21 mouse cellular contexts compared by ENCODE assay signal in the genomic region with DNA sequence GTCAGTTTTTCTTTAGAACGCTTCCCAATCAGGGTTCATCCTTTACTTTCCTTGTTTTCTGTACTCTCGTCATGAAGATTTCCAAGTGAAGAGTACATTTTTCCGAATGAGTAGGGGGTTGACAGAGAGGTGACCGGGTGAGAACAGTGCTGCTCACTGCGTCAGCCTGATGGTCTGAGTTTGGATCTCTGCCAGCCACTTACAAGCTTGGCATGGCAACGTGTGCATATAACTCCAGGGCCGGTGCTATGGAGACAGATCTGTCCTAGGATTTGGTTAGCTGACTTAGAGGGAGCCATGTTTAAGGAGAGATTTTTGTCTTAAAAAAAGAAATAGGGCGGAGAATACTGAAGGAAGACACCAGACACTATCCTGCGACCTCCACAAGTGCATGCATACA.
A peak's percentile ranks its signal among the peaks of the same experiment; 100 is the strongest.
DNase-seq lines count a peak whose midpoint lies in the region; ATAC-seq lines count a peak whose summit lies in the region.
"Had no signal": no experiment of that assay in that cellular context is flagged by ENCODE, and none has a peak within 500 bp of the region (broad histone marks: within the 10 kb centered on the region; RNA-seq: fewer than 3 reads in every experiment).

No protein-coding gene starts in this region.

- H3K9me3 ChIP-seq in hindbrain, embryonic 15.5 days, result no peaks in the 10 kb centered on the region
- H3K9me3 ChIP-seq in hindbrain, embryonic 11.5 days (ENCODE audit: control insufficient read depth, low read length), result no peaks in the 10 kb centered on the region
- H3K9me3 ChIP-seq in midbrain, embryonic 11.5 days (ENCODE audit: control insufficient read depth, low read length), result no peaks in the 10 kb centered on the region
- H3K9me3 ChIP-seq in midbrain, embryonic 15.5 days, result no peaks in the 10 kb centered on the region
- H3K9me3 ChIP-seq: G1E; heart, embryonic 10.5 days; limb, embryonic 13.5 days had no signal

- H3K36me3 ChIP-seq in hindbrain, embryonic 15.5 days, result no peaks in the 10 kb centered on the region
- no peaks in the 10 kb centered on the region for H3K36me3 ChIP-seq in hindbrain, embryonic 11.5 days (ENCODE audit: control insufficient read depth, insufficient read depth, low read length)
- no peaks in the 10 kb centered on the region for H3K36me3 ChIP-seq in midbrain, embryonic 11.5 days (ENCODE audit: control insufficient read depth, insufficient read depth, low read length)
- H3K36me3 ChIP-seq in midbrain, embryonic 15.5 days (replicated peaks), result no peaks in the 10 kb centered on the region
- H3K36me3 ChIP-seq: G1E; heart, embryonic 10.5 days; limb, embryonic 13.5 days had no signal

- no peak overlapping the region for H3K4me3 ChIP-seq in hindbrain, embryonic 15.5 days
- H3K4me3 ChIP-seq in hindbrain, embryonic 11.5 days (ENCODE audit: low read depth, low read length), result no peak overlapping the region
- H3K4me3 ChIP-seq in midbrain, embryonic 11.5 days (ENCODE audit: low read depth, low read length), result no peak overlapping the region
- H3K4me3 ChIP-seq in midbrain, embryonic 15.5 days, result no peak overlapping the region
- H3K4me3 ChIP-seq: erythroblast, embryonic 14.5 days; heart, embryonic 10.5 days; limb, embryonic 13.5 days had no signal

- DNase-seq in cerebellum, postnatal 10 days, result peak; percentile 47 to 57
- no peak for DNase-seq in cerebellum, adult 18-20 months
- DNase-seq in hindbrain, embryonic 11.5 days (ENCODE audit: low spot score), result no peak
- no peak for DNase-seq in midbrain, embryonic 11.5 days (ENCODE audit: low spot score, missing footprints)
- no peak for DNase-seq in layer of hippocampus, postnatal 10 days (ENCODE audit: low spot score in 2 of 2)
- DNase-seq: cerebellum, postnatal 36 days; gastrocnemius, postnatal 25 days; heart, postnatal 10 days; kidney, adult 8-10 months; kidney, postnatal 25 days; lung, adult 18-20 months; thymus, postnatal 36 days had no signal

- H3K4me1 ChIP-seq in hindbrain, embryonic 15.5 days (replicated peaks), result no peaks in the 10 kb centered on the region
- H3K4me1 ChIP-seq in hindbrain, embryonic 11.5 days (replicated peaks; ENCODE audit: control insufficient read depth, insufficient read depth, low read length), result no peaks in the 10 kb centered on the region
- H3K4me1 ChIP-seq in midbrain, embryonic 11.5 days (ENCODE audit: control insufficient read depth, insufficient read depth, low read length), result no peaks in the 10 kb centered on the region
- H3K4me1 ChIP-seq in midbrain, embryonic 15.5 days, result no peaks in the 10 kb centered on the region
- H3K4me1 ChIP-seq: heart, embryonic 10.5 days had no signal

- H3K27me3 ChIP-seq in hindbrain, embryonic 15.5 days, result no peaks in the 10 kb centered on the region
- no peaks in the 10 kb centered on the region for H3K27me3 ChIP-seq in hindbrain, embryonic 11.5 days (ENCODE audit: control insufficient read depth, insufficient read depth, low read length)
- no peaks in the 10 kb centered on the region for H3K27me3 ChIP-seq in midbrain, embryonic 11.5 days (ENCODE audit: control insufficient read depth, insufficient read depth, low read length)
- H3K27me3 ChIP-seq in midbrain, embryonic 15.5 days (replicated peaks), result no peaks in the 10 kb centered on the region
- H3K27me3 ChIP-seq: limb, embryonic 13.5 days had no signal

- no peak overlapping the region for H3K4me2 ChIP-seq in hindbrain, embryonic 15.5 days
- H3K4me2 ChIP-seq in hindbrain, embryonic 11.5 days (replicated peaks; ENCODE audit: low read depth, low read length), result no peak overlapping the region
- no peak overlapping the region for H3K4me2 ChIP-seq in midbrain, embryonic 11.5 days
- no peak overlapping the region for H3K4me2 ChIP-seq in midbrain, embryonic 15.5 days
- H3K4me2 ChIP-seq: limb, embryonic 13.5 days had no signal

- no peak overlapping the region for H3K27ac ChIP-seq in hindbrain, embryonic 15.5 days (replicated peaks)
- H3K27ac ChIP-seq in hindbrain, embryonic 11.5 days (ENCODE audit: low read depth, low read length), result no peak overlapping the region
- H3K27ac ChIP-seq in midbrain, embryonic 11.5 days (ENCODE audit: low read depth, low read length), result no peak overlapping the region
- no peak overlapping the region for H3K27ac ChIP-seq in midbrain, embryonic 15.5 days
- H3K27ac ChIP-seq: heart, embryonic 10.5 days; limb, embryonic 13.5 days had no signal

- H3K9ac ChIP-seq in hindbrain, embryonic 15.5 days, result no peak overlapping the region
- no peak overlapping the region for H3K9ac ChIP-seq in hindbrain, embryonic 11.5 days (ENCODE audit: low read depth, low read length)
- H3K9ac ChIP-seq in midbrain, embryonic 11.5 days (ENCODE audit: low read length), result no peak overlapping the region
- no peak overlapping the region for H3K9ac ChIP-seq in midbrain, embryonic 15.5 days
- H3K9ac ChIP-seq: limb, embryonic 13.5 days had no signal

- peak; percentile 74; the same call in 1 of the 2 replicates for ATAC-seq in hindbrain, embryonic 15.5 days (ENCODE audit: low FRiP score, low read depth)
- ATAC-seq in hindbrain, embryonic 11.5 days (ENCODE audit: low FRiP score), result no peak
- ATAC-seq in midbrain, embryonic 11.5 days (ENCODE audit: low FRiP score), result peak; percentile 70
- ATAC-seq in midbrain, embryonic 15.5 days (replicated peaks), result no peak
- ATAC-seq in granulocyte monocyte progenitor cell, adult 5-6 weeks (replicated peaks; ENCODE audit: poor library complexity, severe bottlenecking), result peak; percentile 15; the same call in 1 of the 2 replicates
- ATAC-seq: CD4-positive, CD25-positive, alpha-beta regulatory T cell, adult 4 months; inflammation-experienced regulatory T-cells, adult 6 months had no signal

- WGBS in hindbrain, embryonic 15.5 days, result 54% methylated on average over 9 of the region's 9 CpGs
- WGBS in hindbrain, embryonic 11.5 days, result 80% methylated on average over 9 of the region's 9 CpGs
- 84% methylated on average over 9 of the region's 9 CpGs for WGBS in midbrain, embryonic 11.5 days
- WGBS in midbrain, embryonic 15.5 days, result 78% methylated on average over 9 of the region's 9 CpGs

Comparison
In these comparisons a context has a peak if more than half of its experiments do, and no peak if none do; other contexts are left out.
1. DNase-seq: peak in cerebellum, postnatal 10 days (2 of 2); none in cerebellum, adult 18-20 months (0 of 2), hindbrain, embryonic 11.5 days (single experiment), midbrain, embryonic 11.5 days (single experiment) and layer of hippocampus, postnatal 10 days (0 of 2).
2. ATAC-seq: peak in hindbrain, embryonic 15.5 days (single experiment), midbrain, embryonic 11.5 days (single experiment) and granulocyte monocyte progenitor cell, adult 5-6 weeks (single experiment); none in hindbrain, embryonic 11.5 days (single experiment) and midbrain, embryonic 15.5 days (single experiment).